Mouse (Mus musculus) embryonic facial prominence, embryonic 12.5 days (tissue): ENCODE data around the gene Map6. TPM values are rescaled to one million over a fixed set of nuclear protein-coding genes. Genes with fewer than 3 reads are reported as not detected.

Experiments used
- ATAC-seq: fragments of 200-750 bp; cut with Nextera tagmentation; 2 replicates; pipeline ENCODE4 v1.8.0; 2017; ENCODE audit not compliant: insufficient number of reproducible peaks, insufficient read depth, low FRiP score, low TSS enrichment
- H3K27ac ChIP-seq: fragments of 300-500 bp; sonication (generic); 2 replicates; pipeline ENCODE4 v1.5.1; 2016; ENCODE audit warnings: mild to moderate bottlenecking
- H3K27me3 ChIP-seq: fragments of 300-500 bp; sonication (generic); 2 replicates; pipeline ENCODE4 v1.6.1; 2016; ENCODE audit warnings: mild to moderate bottlenecking, moderate library complexity
- H3K36me3 ChIP-seq: fragments of 300-500 bp; sonication (generic); 2 replicates; pipeline ENCODE4 v1.6.1; 2016; ENCODE audit warnings: mild to moderate bottlenecking
- H3K4me1 ChIP-seq: fragments of 300-500 bp; sonication (generic); 2 replicates; pipeline ENCODE4 v1.6.1; 2016
- H3K4me2 ChIP-seq: fragments of 300-500 bp; sonication (generic); replicated peaks from 2 replicates; pipeline ENCODE4 v1.6.1; 2016; ENCODE audit warnings: mild to moderate bottlenecking, moderate library complexity
- H3K4me3 ChIP-seq: fragments of 300-500 bp; sonication (generic); 2 replicates; pipeline ENCODE4 v1.5.1; 2016; ENCODE audit warnings: mild to moderate bottlenecking
- H3K9ac ChIP-seq: fragments of 300-500 bp; sonication (generic); 2 replicates; pipeline ENCODE4 v1.6.1; 2016; ENCODE audit warnings: mild to moderate bottlenecking, moderate library complexity
- H3K9me3 ChIP-seq: fragments of 300-500 bp; sonication (generic); 2 replicates; pipeline ENCODE4 v1.6.1; 2016; ENCODE audit warnings: mild to moderate bottlenecking, moderate library complexity
- WGBS: fragments of 180-500 bp; shearing (Covaris S2); methylation state at CpG from one replicate; pipeline ENCODE4 v1.1.7; 2016; 5-methylcytosine and 5-hydroxymethylcytosine counted together
- polyA plus RNA-seq: library from polyadenylated mRNA; unstranded; fragments of >200 nt; fragmentation: Nextera tagmentation; extraction: Ambion mirVana; gene quantifications from 2 replicates; pipeline ENCODE4 v1.2.1, GENCODE M21; 2016

Map6 gene
- polyA plus RNA-seq, 1 experiment from 2014 or later: 12.6 TPM

- Histone ChIP-seq H3K4me1 (peaks cover 40% of the 10 kb centered on the region), H3K4me3 (no peak overlapping the region), H3K4me2 (no peak overlapping the region), H3K27me3 (0 out of 2 replicates have a peak, but pooled peaks cover 4% of the 10 kb centered on the region), H3K27ac (no peak overlapping the region), H3K9ac (no peak overlapping the region), H3K36me3 (no peaks in the 10 kb centered on the region), H3K9me3 (no peaks in the 10 kb centered on the region)
- WGBS: 69% methylated on average over 7 of the region's 7 CpGs
- ATAC-seq: no peak
Observed at GRCm38 (mm10) chr7:99316207-99316606, 49.0 kb downstream of the Map6 start.

- Histone ChIP-seq H3K4me1 (peaks cover 33% of the 10 kb centered on the region), H3K9me3 (no peaks in the 10 kb centered on the region), H3K27me3 (0 out of 2 replicates have a peak, but pooled peaks cover 4% of the 10 kb centered on the region), H3K4me2 (no peak overlapping the region), H3K27ac (no peak overlapping the region), H3K9ac (no peak overlapping the region), H3K4me3 (no peak overlapping the region), H3K36me3 (no peaks in the 10 kb centered on the region)
- no peak for ATAC-seq
- 61% methylated on average over 7 of the region's 7 CpGs for WGBS
Observed at GRCm38 (mm10) chr7:99317475-99317874, 50.2 kb downstream of the Map6 start.

- ATAC-seq: no peak
- Histone ChIP-seq H3K36me3 (no peaks in the 10 kb centered on the region), H3K9me3 (no peaks in the 10 kb centered on the region), H3K9ac (no peak overlapping the region; the same call in 1 of the 2 replicates), H3K4me3 (no peak overlapping the region), H3K27me3 (0 out of 2 replicates have a peak, but pooled peaks cover 4% of the 10 kb centered on the region), H3K4me1 (peaks cover 27% of the 10 kb centered on the region), H3K4me2 (0 out of 2 replicates have a peak overlapping the region, but pooled peaks have one; percentile 10), H3K27ac (no peak overlapping the region)
- 39% methylated on average over 14 of the region's 14 CpGs for WGBS
Observed at GRCm38 (mm10) chr7:99320524-99320923, 53.3 kb downstream of the Map6 start.

GRCm38 (mm10) chr7:99322691-99323320 is 55.6 kb downstream of the Map6 start:
- no peak for ATAC-seq
- Histone ChIP-seq H3K4me3 (no peak overlapping the region), H3K4me1 (peaks cover 24% of the 10 kb centered on the region)

GRCm38 (mm10) chr7:99323321-99323700 is 56.1 kb downstream of the Map6 start:
- Histone ChIP-seq H3K4me2 (no peak overlapping the region), H3K9me3 (no peaks in the 10 kb centered on the region), H3K27ac (no peak overlapping the region), H3K9ac (no peak overlapping the region), H3K27me3 (0 out of 2 replicates have a peak, but pooled peaks cover 4% of the 10 kb centered on the region), H3K4me3 (no peak overlapping the region), H3K36me3 (no peaks in the 10 kb centered on the region), H3K4me1 (peaks cover 23% of the 10 kb centered on the region)
- WGBS: 82% methylated on average over 9 of the region's 9 CpGs
- ATAC-seq: no peak

More at GRCm38 (mm10) chr7:99322691-99323320, 55.6 kb downstream of the Map6 start:
- no peak overlapping the region for H3K27ac ChIP-seq
- H3K9ac ChIP-seq: no peak overlapping the region
- WGBS: 84% methylated on average over 6 of the region's 6 CpGs
- H3K27me3 ChIP-seq: 0 out of 2 replicates have a peak, but pooled peaks cover 4% of the 10 kb centered on the region
- H3K4me2 ChIP-seq: no peak overlapping the region
- H3K9me3 ChIP-seq: no peaks in the 10 kb centered on the region
- H3K36me3 ChIP-seq: no peaks in the 10 kb centered on the region

GRCm38 (mm10) chr7:99324810-99325209 is 57.6 kb downstream of the Map6 start:
- 33% methylated on average over 10 of the region's 10 CpGs for WGBS
- no peak for ATAC-seq
- Histone ChIP-seq H3K36me3 (no peaks in the 10 kb centered on the region), H3K27ac (no peak overlapping the region), H3K9ac (no peak overlapping the region), H3K4me3 (no peak overlapping the region), H3K27me3 (0 out of 2 replicates have a peak, but pooled peaks cover 4% of the 10 kb centered on the region), H3K4me2 (no peak overlapping the region), H3K4me1 (peaks cover 20% of the 10 kb centered on the region), H3K9me3 (no peaks in the 10 kb centered on the region)

- WGBS: 70% methylated on average over 6 of the region's 6 CpGs
- no peak overlapping the region for H3K4me2 ChIP-seq
- no peaks in the 10 kb centered on the region for H3K36me3 ChIP-seq
- no peak for ATAC-seq
- H3K27me3 ChIP-seq: no peaks in the 10 kb centered on the region
- peaks cover 9% of the 10 kb centered on the region; the same call in 1 of the 2 replicates for H3K4me1 ChIP-seq
- no peak overlapping the region for H3K27ac ChIP-seq
- no peaks in the 10 kb centered on the region for H3K9me3 ChIP-seq
- no peak overlapping the region for H3K9ac ChIP-seq
- H3K4me3 ChIP-seq: no peak overlapping the region
Observed at GRCm38 (mm10) chr7:99326128-99326527, 58.9 kb downstream of the Map6 start.

GRCm38 (mm10) chr7:99328847-99329246 is 61.6 kb downstream of the Map6 start:
- WGBS: 44% methylated on average over 4 of the region's 4 CpGs
- Histone ChIP-seq H3K27me3 (no peaks in the 10 kb centered on the region), H3K4me2 (no peak overlapping the region), H3K36me3 (no peaks in the 10 kb centered on the region), H3K9ac (no peak overlapping the region), H3K27ac (no peak overlapping the region), H3K4me1 (peaks cover 9% of the 10 kb centered on the region; the same call in 1 of the 2 replicates), H3K4me3 (no peak overlapping the region), H3K9me3 (no peaks in the 10 kb centered on the region)
- no peak for ATAC-seq

- WGBS: 82% methylated on average over 5 of the region's 5 CpGs
Observed at GRCm38 (mm10) chr7:99330012-99330411, 62.8 kb downstream of the Map6 start.

GRCm38 (mm10) chr7:99332774-99333480 is 65.7 kb downstream of the Map6 start:
- WGBS: 43% methylated on average over 12 of the region's 12 CpGs
- Histone ChIP-seq H3K27me3 (no peaks in the 10 kb centered on the region), H3K9ac (no peak overlapping the region; the same call in 1 of the 2 replicates), H3K36me3 (no peaks in the 10 kb centered on the region), H3K9me3 (no peaks in the 10 kb centered on the region), H3K27ac (no peak overlapping the region), H3K4me1 (0 out of 2 replicates have a peak, but pooled peaks cover 5% of the 10 kb centered on the region), H3K4me3 (no peak overlapping the region), H3K4me2 (no peak overlapping the region)
- peak; percentile 70; the same call in 1 of the 2 replicates for ATAC-seq

More at GRCm38 (mm10) chr7:99330012-99330411, 62.8 kb downstream of the Map6 start:
- H3K4me2 ChIP-seq: no peak overlapping the region
- no peaks in the 10 kb centered on the region for H3K27me3 ChIP-seq
- H3K4me3 ChIP-seq: no peak overlapping the region
- no peaks in the 10 kb centered on the region for H3K9me3 ChIP-seq
- no peak for ATAC-seq
- no peak overlapping the region for H3K9ac ChIP-seq
- no peaks in the 10 kb centered on the region for H3K36me3 ChIP-seq
- no peak overlapping the region for H3K27ac ChIP-seq
- H3K4me1 ChIP-seq: peaks cover 5% of the 10 kb centered on the region; the same call in 1 of the 2 replicates

GRCm38 (mm10) chr7:99340736-99341135 is 73.5 kb downstream of the Map6 start:
- Histone ChIP-seq H3K4me2 (no peak overlapping the region), H3K27ac (no peak overlapping the region), H3K27me3 (no peaks in the 10 kb centered on the region), H3K9me3 (no peaks in the 10 kb centered on the region), H3K9ac (no peak overlapping the region), H3K4me1 (no peaks in the 10 kb centered on the region), H3K36me3 (peaks cover 32% of the 10 kb centered on the region), H3K4me3 (no peak overlapping the region)
- 79% methylated on average over 8 of the region's 8 CpGs for WGBS
- ATAC-seq: no peak

GRCm38 (mm10) chr7:99343577-99343976 is 76.3 kb downstream of the Map6 start:
- H3K4me3 ChIP-seq: no peak overlapping the region
- no peak for ATAC-seq
- peaks cover under 1% of the 10 kb centered on the region for H3K4me1 ChIP-seq
- 0 out of 2 replicates have a peak overlapping the region, but pooled peaks have one; percentile 8 for H3K9ac ChIP-seq
- H3K27ac ChIP-seq: no peak overlapping the region
- no peaks in the 10 kb centered on the region for H3K9me3 ChIP-seq
- 81% methylated on average over 4 of the region's 4 CpGs for WGBS
- no peak overlapping the region for H3K4me2 ChIP-seq
- no peaks in the 10 kb centered on the region for H3K27me3 ChIP-seq
- H3K36me3 ChIP-seq: peaks cover 61% of the 10 kb centered on the region
